Mouse (Mus musculus) forebrain, embryonic 16.5 days (tissue): ENCODE measurements around the gene Eml6. TPM values are rescaled to one million over a fixed set of nuclear protein-coding genes. Genes with fewer than 3 reads are reported as not detected.
"Not testable (repeated sequence)": the region's sequence is repeated elsewhere in the genome, so short reads cannot be mapped to it uniquely, and the experiment has no call there.

Experiments used
- ATAC-seq: fragments of 200-750 bp; cut with Nextera tagmentation; 2 replicates; pipeline ENCODE4 v1.8.0; 2017; ENCODE audit warnings: mild to moderate bottlenecking, moderate library complexity
- H3K27ac ChIP-seq: fragments of 300-500 bp; sonication (generic); 2 replicates; pipeline ENCODE4 v1.5.1; 2014; ENCODE audit warnings: low read length, control low read depth
- H3K27me3 ChIP-seq: fragments of 300-500 bp; sonication (generic); replicated peaks from 2 replicates; pipeline ENCODE4 v1.6.1; 2014; ENCODE audit warnings: low read length; ENCODE audit not compliant: control insufficient read depth, insufficient read depth
- H3K36me3 ChIP-seq: fragments of 300-500 bp; sonication (generic); 2 replicates; pipeline ENCODE4 v1.6.1; 2014; ENCODE audit not compliant: control insufficient read depth, insufficient read depth
- H3K4me1 ChIP-seq: fragments of 300-500 bp; sonication (generic); replicated peaks from 2 replicates; pipeline ENCODE4 v1.6.1; 2014; ENCODE audit warnings: low read length; ENCODE audit not compliant: control insufficient read depth, insufficient read depth
- H3K4me2 ChIP-seq: fragments of 300-500 bp; sonication (generic); 2 replicates; pipeline ENCODE4 v1.6.1; 2014; ENCODE audit warnings: mild to moderate bottlenecking, low read length, control low read depth
- H3K4me3 ChIP-seq: fragments of 300-500 bp; sonication (generic); replicated peaks from 2 replicates; pipeline ENCODE4 v1.5.1; 2014; ENCODE audit warnings: mild to moderate bottlenecking, low read length, control low read depth
- H3K9ac ChIP-seq: fragments of 300-500 bp; sonication (generic); replicated peaks from 2 replicates; pipeline ENCODE4 v1.6.1; 2014; ENCODE audit warnings: low read depth, low read length, control low read depth
- H3K9me3 ChIP-seq: fragments of 300-500 bp; sonication (generic); 2 replicates; pipeline ENCODE4 v1.6.1; 2016; ENCODE audit warnings: low read length; ENCODE audit not compliant: control insufficient read depth
- WGBS: fragments of 180-500 bp; shearing (Covaris S2); extraction: QIAGEN DNeasy Blood & Tissue Kit; methylation state at CpG from one replicate; pipeline ENCODE4 v1.1.7; 2014; 5-methylcytosine and 5-hydroxymethylcytosine counted together
- polyA plus RNA-seq: library from polyadenylated mRNA; unstranded; fragments of >200 nt; fragmentation: Nextera tagmentation; extraction: Ambion mirVana; gene quantifications from 2 replicates; pipeline ENCODE4 v1.2.1, GENCODE M21; 2015

The Eml6 gene
- polyA plus RNA-seq, 1 experiment from 2014 or later, result 5.6 TPM

DNA sequence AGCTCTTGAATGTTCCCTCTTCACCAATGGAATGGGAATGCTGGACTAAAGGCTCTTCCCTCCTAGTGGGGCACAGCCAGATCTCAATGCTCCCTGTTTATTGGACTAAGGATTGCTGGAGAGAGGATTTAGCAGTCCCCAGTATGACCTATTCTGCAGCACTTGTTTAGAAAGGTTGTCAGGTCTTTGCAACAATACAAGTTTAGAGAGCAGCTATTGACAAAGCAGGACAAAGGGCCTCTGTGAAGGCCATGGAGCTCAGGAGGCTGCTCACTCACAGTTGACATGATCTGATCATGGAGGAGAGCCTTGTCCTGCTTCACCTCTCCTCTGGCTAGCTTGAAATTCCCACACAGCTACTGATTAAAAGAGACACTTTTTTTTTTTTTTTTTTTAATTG is 257.3 kb downstream of the Eml6 start:
- Histone ChIP-seq H3K9me3 (no peaks in the 10 kb centered on the region), H3K4me3 (no peak overlapping the region), H3K36me3 (no peaks in the 10 kb centered on the region), H3K4me2 (no peak overlapping the region), H3K9ac (no peak overlapping the region), H3K27me3 (no peaks in the 10 kb centered on the region), H3K4me1 (no peaks in the 10 kb centered on the region), H3K27ac (no peak overlapping the region)
- ATAC-seq, result no peak

DNA sequence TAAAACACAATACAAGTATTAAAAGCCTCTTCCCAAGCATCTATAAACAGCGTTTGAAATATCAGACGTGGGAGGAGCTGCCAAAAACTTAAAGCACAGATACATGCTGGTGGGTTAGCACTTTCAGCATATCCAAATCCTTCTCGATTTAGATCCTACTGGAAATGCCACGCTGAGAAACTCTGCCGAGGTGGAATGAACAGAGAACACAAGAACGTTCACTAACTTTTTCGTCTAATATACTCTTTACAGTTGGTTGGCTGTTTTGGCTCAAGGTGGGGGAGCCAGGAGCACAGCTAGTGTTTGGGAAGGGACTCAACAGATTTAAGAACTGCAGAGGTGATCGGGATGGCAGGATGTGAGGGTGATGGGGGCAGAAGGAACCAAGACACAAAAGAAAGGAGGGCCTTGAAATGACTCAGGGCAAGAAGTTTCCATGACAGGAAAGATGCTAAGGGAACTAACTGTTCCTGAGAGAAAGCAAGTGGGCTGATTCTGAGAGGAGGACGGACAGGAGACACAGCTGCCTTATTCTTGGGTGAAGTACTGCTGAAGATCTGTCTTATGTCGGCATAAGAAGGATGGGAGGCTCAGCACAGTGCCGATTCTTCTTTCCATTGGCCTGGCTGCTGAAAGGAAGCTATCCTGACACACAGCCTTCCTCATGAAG is 259.4 kb downstream of the Eml6 start:
- ATAC-seq, result no peak

DNA sequence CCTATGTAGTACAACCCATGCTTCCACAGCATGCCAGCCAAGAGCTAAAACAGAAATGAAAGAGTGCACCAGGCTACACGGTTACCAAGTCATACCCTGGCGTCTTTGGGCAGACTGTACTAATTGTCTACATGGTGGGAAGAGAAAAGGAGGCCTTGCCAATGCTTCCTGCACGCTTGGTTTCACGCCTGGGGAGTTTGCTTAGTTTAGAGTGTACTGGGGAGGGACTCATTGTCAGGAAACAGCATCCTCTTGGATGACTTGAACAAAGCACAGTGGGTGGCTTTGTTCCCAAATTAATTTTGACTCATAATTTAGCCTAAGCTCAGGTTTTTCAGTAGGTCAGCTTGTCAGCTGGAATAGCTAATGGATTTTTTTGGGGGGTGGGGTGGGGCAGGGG is 260.8 kb downstream of the Eml6 start:
- Histone ChIP-seq H3K4me1 (no peaks in the 10 kb centered on the region), H3K27ac (no peak overlapping the region), H3K27me3 (no peaks in the 10 kb centered on the region), H3K9ac (no peak overlapping the region), H3K9me3 (no peaks in the 10 kb centered on the region), H3K4me2 (no peak overlapping the region), H3K36me3 (no peaks in the 10 kb centered on the region), H3K4me3 (no peak overlapping the region)
- no peak for ATAC-seq
- WGBS, result 30% methylated on average over 4 of the region's 4 CpGs

More for the DNA sequence above, 259.4 kb downstream of the Eml6 start:
- WGBS, result 84% methylated on average over 11 of the region's 11 CpGs
- no peak overlapping the region for H3K27ac ChIP-seq
- H3K4me1 ChIP-seq, result no peaks in the 10 kb centered on the region
- H3K27me3 ChIP-seq, result no peaks in the 10 kb centered on the region
- no peak overlapping the region for H3K4me2 ChIP-seq
- no peaks in the 10 kb centered on the region for H3K9me3 ChIP-seq
- H3K4me3 ChIP-seq, result no peak overlapping the region
- no peaks in the 10 kb centered on the region for H3K36me3 ChIP-seq
- H3K9ac ChIP-seq, result no peak overlapping the region

DNA sequence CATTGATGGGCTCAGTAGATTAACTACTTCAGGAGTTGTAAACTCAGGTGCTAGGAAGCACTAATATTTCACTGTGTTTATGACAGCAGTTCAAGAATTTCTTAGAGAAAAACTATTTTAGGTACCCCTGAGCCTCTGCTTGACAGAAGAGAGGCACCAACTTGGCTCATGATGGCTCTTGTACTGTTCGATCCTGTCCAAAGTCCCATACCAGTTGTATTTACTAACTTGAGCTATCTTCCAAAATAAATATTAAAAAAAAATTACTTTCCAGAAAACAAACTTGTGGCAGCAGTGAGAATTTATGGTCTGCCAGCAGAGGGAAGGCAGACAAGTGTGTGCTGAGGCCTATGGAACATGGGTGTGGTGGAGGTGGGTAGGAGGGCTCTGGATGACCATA is 263.1 kb downstream of the Eml6 start:
- Histone ChIP-seq H3K4me3 (no peak overlapping the region), H3K36me3 (no peaks in the 10 kb centered on the region), H3K4me2 (no peak overlapping the region), H3K9ac (no peak overlapping the region), H3K27me3 (no peaks in the 10 kb centered on the region), H3K4me1 (no peaks in the 10 kb centered on the region), H3K27ac (no peak overlapping the region), H3K9me3 (no peaks in the 10 kb centered on the region)
- WGBS, result 95% methylated on average over 1 of the region's 1 CpGs
- no peak for ATAC-seq

DNA sequence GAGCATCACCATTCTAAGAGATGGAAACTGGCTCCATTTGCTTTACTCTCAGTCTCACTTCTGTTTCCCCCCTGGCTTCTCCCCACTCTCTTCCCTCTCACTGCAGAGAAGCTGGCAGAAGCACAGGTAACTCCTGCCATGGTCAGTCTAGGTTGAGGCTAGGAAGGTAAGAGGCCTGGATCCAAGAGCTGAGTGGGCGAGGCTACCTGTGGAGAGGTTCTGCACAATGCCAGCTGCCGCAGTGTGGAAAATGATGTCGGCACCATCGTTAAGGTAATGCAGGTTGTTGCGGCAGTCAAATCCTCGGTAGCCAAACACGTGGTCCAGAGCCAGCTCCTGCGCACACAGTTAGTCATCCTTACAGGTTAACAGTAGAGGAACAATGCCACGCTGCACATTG is 264.4 kb downstream of the Eml6 start:
- 91% methylated on average over 9 of the region's 9 CpGs for WGBS
- no peak for ATAC-seq
- H3K27ac ChIP-seq, result no peak overlapping the region
- no peak overlapping the region for H3K4me2 ChIP-seq
- no peak overlapping the region for H3K9ac ChIP-seq
- H3K4me3 ChIP-seq, result no peak overlapping the region
- H3K9me3 ChIP-seq, result no peaks in the 10 kb centered on the region
- no peaks in the 10 kb centered on the region for H3K27me3 ChIP-seq
- H3K4me1 ChIP-seq, result no peaks in the 10 kb centered on the region
- no peaks in the 10 kb centered on the region for H3K36me3 ChIP-seq

DNA sequence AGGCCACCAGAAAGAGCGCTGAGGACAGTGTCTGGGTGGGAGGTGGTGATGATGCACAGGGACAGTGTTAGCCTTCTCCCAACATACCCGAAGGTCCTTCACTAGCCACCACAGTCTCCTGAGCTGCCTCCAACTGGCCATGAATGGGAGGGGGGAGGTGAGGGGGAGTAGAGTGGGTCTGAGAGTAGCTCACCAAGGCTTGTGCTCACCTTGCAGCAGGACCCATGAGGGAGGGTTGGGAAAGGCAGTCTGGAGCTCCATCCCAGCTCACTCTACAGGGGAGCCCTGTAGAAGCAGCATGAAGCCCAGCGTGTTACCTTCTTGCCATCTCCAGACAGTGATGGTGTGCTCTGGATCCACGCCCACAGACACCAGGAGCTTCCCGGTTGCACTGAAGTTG is 267.2 kb downstream of the Eml6 start:
- Histone ChIP-seq H3K36me3 (no peaks in the 10 kb centered on the region), H3K4me2 (no peak overlapping the region), H3K4me1 (no peaks in the 10 kb centered on the region), H3K9ac (no peak overlapping the region), H3K4me3 (no peak overlapping the region), H3K27ac (no peak overlapping the region), H3K27me3 (no peaks in the 10 kb centered on the region), H3K9me3 (no peaks in the 10 kb centered on the region)
- no peak for ATAC-seq
- 96% methylated on average over 5 of the region's 5 CpGs for WGBS

DNA sequence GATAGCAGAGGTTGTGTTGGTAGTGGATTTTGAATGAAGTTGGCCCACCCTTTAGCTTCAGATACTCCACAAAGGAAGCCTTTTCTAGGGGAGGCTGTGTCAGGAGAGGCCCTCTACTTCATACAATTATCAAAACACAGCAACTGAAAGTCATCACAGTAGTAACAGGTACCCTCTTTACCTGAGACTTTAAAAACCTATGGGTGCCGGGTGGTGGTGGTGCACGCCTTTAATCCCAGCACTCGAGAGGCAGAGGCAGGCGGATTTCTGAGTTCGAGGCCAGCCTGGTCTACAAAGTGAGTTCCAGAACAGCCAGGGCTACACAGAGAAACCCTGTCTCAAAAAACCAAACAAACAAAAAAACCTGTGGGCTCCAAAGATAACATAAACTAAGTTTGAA is 269.8 kb downstream of the Eml6 start:
- H3K36me3 ChIP-seq, H3K27ac ChIP-seq, ATAC-seq, H3K4me1 ChIP-seq, H3K4me2 ChIP-seq, H3K9me3 ChIP-seq, H3K4me3 ChIP-seq, H3K27me3 ChIP-seq, H3K9ac ChIP-seq: not testable (repeated sequence)
- 89% methylated on average over 5 of the region's 5 CpGs for WGBS

DNA sequence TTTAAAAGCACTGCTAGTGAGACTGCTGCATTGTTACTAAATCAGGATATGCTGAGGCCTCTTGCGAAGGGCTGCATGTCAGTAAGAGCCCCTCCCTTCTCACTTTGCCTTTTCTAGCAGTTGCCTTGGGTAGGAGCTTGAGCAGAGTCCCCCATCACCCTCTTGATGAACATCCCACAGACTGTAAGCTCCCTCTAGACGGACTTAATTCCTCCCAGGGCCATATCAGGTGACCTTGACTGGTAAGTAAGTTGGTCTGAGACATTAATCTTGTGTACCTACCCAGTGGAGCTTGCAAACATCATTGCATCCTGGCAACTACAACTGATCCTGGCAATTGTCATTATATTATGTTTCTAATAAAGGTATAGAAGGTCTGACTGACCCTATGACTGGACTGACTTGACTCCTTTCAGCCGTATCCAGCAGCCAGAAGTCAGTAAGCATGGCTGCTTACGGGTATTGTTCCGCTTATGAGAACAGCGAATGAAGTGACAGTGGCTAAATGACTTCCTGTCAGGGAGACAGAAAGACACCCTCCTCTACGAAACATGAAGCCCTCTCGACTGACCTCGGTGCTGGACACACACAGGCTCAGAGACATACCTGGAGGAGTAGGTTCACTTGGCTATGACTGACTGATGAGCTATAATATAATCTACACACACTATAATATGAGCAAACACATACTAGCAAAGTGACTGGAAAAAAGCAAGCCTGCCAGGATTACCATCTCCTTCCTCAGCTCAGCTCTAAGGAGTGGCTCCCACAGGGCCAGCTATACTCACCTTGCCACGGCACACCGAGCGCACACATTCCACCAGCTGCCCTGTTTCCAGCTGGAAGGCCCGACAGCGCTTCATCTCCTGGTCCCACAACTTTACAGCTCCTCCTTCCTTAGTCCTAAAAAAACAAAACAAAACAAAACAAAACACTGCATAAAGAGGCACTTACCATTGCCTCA is 273.9 kb downstream of the Eml6 start:
- Histone ChIP-seq H3K9ac (no peak overlapping the region), H3K4me2 (no peak overlapping the region), H3K4me3 (no peak overlapping the region), H3K36me3 (peaks cover 4% of the 10 kb centered on the region; the same call in 1 of the 2 replicates), H3K9me3 (no peaks in the 10 kb centered on the region), H3K27me3 (no peaks in the 10 kb centered on the region), H3K4me1 (no peaks in the 10 kb centered on the region), H3K27ac (no peak overlapping the region)
- 90% methylated on average over 14 of the region's 14 CpGs for WGBS
- ATAC-seq, result no peak

DNA sequence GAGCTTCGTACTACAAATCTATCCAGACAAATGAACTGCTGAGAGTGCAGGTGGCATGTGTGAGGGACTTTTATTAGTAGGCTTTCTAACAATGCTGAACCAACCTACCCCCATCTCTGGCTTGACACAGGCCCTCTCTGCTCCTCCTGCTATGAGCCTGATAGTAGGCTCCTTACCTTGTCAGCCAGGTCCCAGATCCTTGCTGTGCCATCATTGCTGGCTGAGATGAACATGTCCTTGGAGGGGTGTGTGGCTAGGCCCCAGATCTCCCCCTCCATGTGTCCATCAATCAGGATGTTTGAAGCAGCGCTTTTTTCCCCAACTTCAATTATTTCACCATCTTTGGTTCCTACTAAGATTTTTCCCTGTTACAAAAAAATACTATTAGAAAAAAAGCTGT is 274.8 kb downstream of the Eml6 start:
- H3K4me1 ChIP-seq, result no peaks in the 10 kb centered on the region
- no peak for ATAC-seq
- H3K9ac ChIP-seq, result no peak overlapping the region
- H3K27ac ChIP-seq, result no peak overlapping the region
- no peaks in the 10 kb centered on the region for H3K27me3 ChIP-seq
- no peak overlapping the region for H3K4me2 ChIP-seq
- no peaks in the 10 kb centered on the region for H3K9me3 ChIP-seq
- H3K36me3 ChIP-seq, result peaks cover 12% of the 10 kb centered on the region
- WGBS, result 89% methylated on average over 2 of the region's 2 CpGs
- no peak overlapping the region for H3K4me3 ChIP-seq
